Comparison of ENCODE assay signal across 39 mouse cellular contexts in genomic region chr2:173616156-173616555, GRCm38 (mm10). TPM values are rescaled to one million over a fixed set of nuclear protein-coding genes. Genes with fewer than 3 reads are reported as not detected.
DNase-seq lines count a peak whose midpoint lies in the region; ATAC-seq and TF ChIP-seq lines count a peak whose summit lies in the region.
"Had no signal": no experiment of that assay in that cellular context is flagged by ENCODE, and none has a peak within 500 bp of the region (broad histone marks: within the 10 kb centered on the region; RNA-seq: fewer than 3 reads in every experiment).

No protein-coding gene starts in this region.

- H3K9me3 ChIP-seq in intestine, embryonic 16.5 days (ENCODE audit: control insufficient read depth, low read length), result no peaks in the 10 kb centered on the region
- H3K9me3 ChIP-seq in intestine, postnatal 0 days (ENCODE audit: control insufficient read depth), result no peaks in the 10 kb centered on the region
- peaks cover 3% of the 10 kb centered on the region; the same call in 1 of the 2 replicates for H3K9me3 ChIP-seq in megakaryocyte, embryonic 14.5 days
- H3K9me3 ChIP-seq: embryonic facial prominence, embryonic 10.5 days; embryonic facial prominence, embryonic 15.5 days; forebrain, embryonic 12.5 days; heart, embryonic 10.5 days; heart, embryonic 15.5 days; limb, embryonic 12.5 days; midbrain, embryonic 12.5 days; neural tube, embryonic 12.5 days had no signal

- peak; percentile 30 for DNase-seq in brain, embryonic 14.5 days (ENCODE audit: low read depth)
- no peak for DNase-seq in right cerebral cortex, postnatal 36 days (ENCODE audit: low spot score in 2 of 2)
- DNase-seq: adrenal gland, adult 2 months; adrenal gland, postnatal 36 days; B cell, adult 2 months; cerebellum, adult 8-10 months; cerebellum, postnatal 25 days; gastrocnemius, postnatal 14 days; kidney, adult 9 months; kidney, postnatal 36 days; right cerebral cortex, postnatal 25 days; spleen, adult 18-20 months; thymus, postnatal 4 days had no signal

- no peak for TF ChIP-seq POLR2A in brain, embryonic 14.5 days (IDR thresholded peaks at IDR 0.05; ENCODE audit: borderline replicate concordance, extremely low read depth, insufficient read depth, insufficient read length, poor library complexity, severe bottlenecking)

- WGBS in intestine, embryonic 16.5 days, result 60% methylated on average over 7 of the region's 7 CpGs
- 73% methylated on average over 7 of the region's 7 CpGs for WGBS in intestine, postnatal 0 days

- H3K4me3 ChIP-seq in intestine, embryonic 16.5 days (ENCODE audit: low read length), result no peak overlapping the region
- H3K4me3 ChIP-seq in intestine, postnatal 0 days (ENCODE audit: low read depth, low read length), result no peak overlapping the region
- peak overlapping the region; percentile 42 for H3K4me3 ChIP-seq in megakaryocyte, embryonic 14.5 days (replicated peaks)
- H3K4me3 ChIP-seq: embryonic facial prominence, embryonic 10.5 days; embryonic facial prominence, embryonic 15.5 days; forebrain, embryonic 12.5 days; heart, embryonic 10.5 days; heart, embryonic 15.5 days; hindbrain, embryonic 13.5 days; layer of hippocampus, adult 2 months; left cerebral cortex, adult 2 months; limb, embryonic 12.5 days; midbrain, embryonic 12.5 days; myocyte; neural tube, embryonic 12.5 days had no signal

- H3K27ac ChIP-seq in intestine, embryonic 16.5 days (ENCODE audit: low read length), result peak overlapping the region; percentile 28; the same call in 1 of the 2 replicates
- no peak overlapping the region for H3K27ac ChIP-seq in intestine, postnatal 0 days (ENCODE audit: low read depth, low read length)
- H3K27ac ChIP-seq: embryonic facial prominence, embryonic 10.5 days; embryonic facial prominence, embryonic 15.5 days; forebrain, embryonic 12.5 days; heart, embryonic 10.5 days; heart, embryonic 15.5 days; hindbrain, embryonic 13.5 days; layer of hippocampus, adult 2 months; left cerebral cortex, adult 2 months; limb, embryonic 12.5 days; midbrain, embryonic 12.5 days; neural tube, embryonic 12.5 days had no signal

- H3K4me2 ChIP-seq in intestine, embryonic 16.5 days (ENCODE audit: low read depth, low read length), result no peak overlapping the region
- H3K4me2 ChIP-seq in intestine, postnatal 0 days (replicated peaks; ENCODE audit: low read depth), result no peak overlapping the region
- H3K4me2 ChIP-seq: embryonic facial prominence, embryonic 15.5 days; forebrain, embryonic 12.5 days; heart, embryonic 15.5 days; hindbrain, embryonic 13.5 days; limb, embryonic 12.5 days; midbrain, embryonic 12.5 days; neural tube, embryonic 12.5 days had no signal

- H3K27me3 ChIP-seq in intestine, embryonic 16.5 days (replicated peaks; ENCODE audit: control insufficient read depth, insufficient read depth, low read length), result 0 out of 2 replicates have a peak, but pooled peaks cover 6% of the 10 kb centered on the region
- no peaks in the 10 kb centered on the region for H3K27me3 ChIP-seq in intestine, postnatal 0 days (replicated peaks; ENCODE audit: control insufficient read depth, insufficient read depth, low read length)
- H3K27me3 ChIP-seq in megakaryocyte, embryonic 14.5 days (replicated peaks), result no peaks in the 10 kb centered on the region
- H3K27me3 ChIP-seq: embryonic facial prominence, embryonic 15.5 days; forebrain, embryonic 12.5 days; heart, embryonic 15.5 days; hindbrain, embryonic 13.5 days; limb, embryonic 12.5 days; midbrain, embryonic 12.5 days; neural tube, embryonic 12.5 days had no signal

- no peak for ATAC-seq in intestine, embryonic 16.5 days
- no peak for ATAC-seq in intestine, postnatal 0 days
- no peak for ATAC-seq in megakaryocyte, adult 5-6 weeks (ENCODE audit: poor library complexity, severe bottlenecking)
- ATAC-seq: activated CD4-positive, CD25-positive, alpha-beta regulatory T cell, adult 4 months; lung, postnatal 0 days had no signal

- H3K36me3 ChIP-seq in intestine, embryonic 16.5 days (ENCODE audit: control insufficient read depth, insufficient read depth, low read length), result no peaks in the 10 kb centered on the region
- H3K36me3 ChIP-seq in intestine, postnatal 0 days (ENCODE audit: control insufficient read depth, insufficient read depth), result 0 out of 2 replicates have a peak, but pooled peaks cover 8% of the 10 kb centered on the region
- H3K36me3 ChIP-seq in megakaryocyte, embryonic 14.5 days (replicated peaks; ENCODE audit: low read length), result peaks cover 45% of the 10 kb centered on the region

- H3K4me1 ChIP-seq in intestine, embryonic 16.5 days (ENCODE audit: control insufficient read depth, insufficient read depth, low read length), result peaks cover 11% of the 10 kb centered on the region
- H3K4me1 ChIP-seq in intestine, postnatal 0 days (replicated peaks; ENCODE audit: control insufficient read depth, insufficient read depth, low read length), result no peaks in the 10 kb centered on the region
- peaks cover 61% of the 10 kb centered on the region for H3K4me1 ChIP-seq in megakaryocyte, embryonic 14.5 days
- H3K4me1 ChIP-seq: embryonic facial prominence, embryonic 15.5 days; forebrain, embryonic 12.5 days; heart, embryonic 15.5 days had no signal

- no peak overlapping the region for H3K9ac ChIP-seq in intestine, embryonic 16.5 days (ENCODE audit: low read depth, low read length)
- no peak overlapping the region for H3K9ac ChIP-seq in intestine, postnatal 0 days (ENCODE audit: low read depth, low read length)
- H3K9ac ChIP-seq: embryonic facial prominence, embryonic 15.5 days; forebrain, embryonic 12.5 days; heart, embryonic 15.5 days; hindbrain, embryonic 13.5 days; limb, embryonic 12.5 days; midbrain, embryonic 12.5 days; neural tube, embryonic 12.5 days had no signal

- TF ChIP-seq CTCF in intestine, postnatal 0 days (IDR thresholded peaks at IDR 0.05; ENCODE audit: low read depth), result no peak
- TF ChIP-seq CTCF in brain, embryonic 14.5 days (IDR thresholded peaks at IDR 0.05; ENCODE audit: borderline replicate concordance, extremely low read depth, insufficient read depth, insufficient read length), result no peak

RNA-seq across cellular contexts. Expression of gene Ankrd60, which starts 38.0 kb away (rescaled TPM):
- not detected in 2 replicates for polyA plus RNA-seq in intestine, embryonic 16.5 days (2015; fragmentation: Nextera tagmentation; extraction: Ambion mirVana)
- polyA plus RNA-seq in intestine, postnatal 0 days (2015; fragmentation: Nextera tagmentation; extraction: Ambion mirVana), result not detected in 2 replicates
- 0.34 TPM in 1 of 2 replicates, not detected in the other for polyA plus RNA-seq in megakaryocyte, embryonic 14.5 days (2012; ENCODE audit: insufficient read depth, low replicate concordance)
- total RNA-seq in megakaryocyte, adult 5-6 weeks (2015), result not detected in 2 replicates
- not detected in 2 replicates for total RNA-seq in megakaryocyte, adult 5-6 weeks (2017)
- not detected in 2 replicates for polyA plus RNA-seq in brain, embryonic 14.5 days (2012; rRNA removed)
- total RNA-seq: adrenal gland, adult 2 months; adrenal gland, postnatal 36 days; gastrocnemius, postnatal 14 days; granulocyte monocyte progenitor cell, adult 5-6 weeks; heart, postnatal 25 days; layer of hippocampus, adult 2 months; layer of hippocampus, postnatal 14 days; left cerebral cortex, adult 2 months; left cerebral cortex, postnatal 25 days; liver, adult 2 months; megakaryocyte progenitor cell, adult 5-6 weeks; midbrain, postnatal 0 days had no signal
- polyA plus RNA-seq: activated CD4-positive, CD25-positive, alpha-beta regulatory T cell, adult 4 months; adrenal gland, adult 2 months; embryonic facial prominence, embryonic 10.5 days; embryonic facial prominence, embryonic 15.5 days; forebrain, embryonic 12.5 days; heart, embryonic 10.5 days; heart, embryonic 15.5 days; hindbrain, embryonic 13.5 days; limb, embryonic 12.5 days; liver, adult 2 months; liver, embryonic 16.5 days; lung, postnatal 0 days; midbrain, embryonic 12.5 days; midbrain, postnatal 0 days; myocyte; neural tube, embryonic 12.5 days had no signal

RNA-seq across cellular contexts. Expression of gene Rab22a, which starts 43.4 kb away (rescaled TPM):
- polyA plus RNA-seq in intestine, embryonic 16.5 days (2015; fragmentation: Nextera tagmentation; extraction: Ambion mirVana), result 31.2 and 32.4 TPM in 2 replicates
- polyA plus RNA-seq in intestine, postnatal 0 days (2015; fragmentation: Nextera tagmentation; extraction: Ambion mirVana), result 42.0 and 42.1 TPM in 2 replicates
- polyA plus RNA-seq in megakaryocyte, embryonic 14.5 days (2012; ENCODE audit: insufficient read depth, low replicate concordance), result 19.3 and 26.1 TPM in 2 replicates
- 15.9 and 16.6 TPM in 2 replicates for total RNA-seq in megakaryocyte, adult 5-6 weeks (2015)
- 8.5 and 9.2 TPM in 2 replicates for total RNA-seq in megakaryocyte, adult 5-6 weeks (2017)
- polyA plus RNA-seq in brain, embryonic 14.5 days (2012; rRNA removed), result 13.8 and 17.0 TPM in 2 replicates
